Mouse (Mus musculus) small intestine, adult 2 months (tissue): ENCODE data around the gene Spin2c. TPM values are rescaled to one million over a fixed set of nuclear protein-coding genes. Genes with fewer than 3 reads are reported as not detected.

Source experiments
- H3K27ac ChIP-seq: fragments of 200-500 bp; 2 replicates; pipeline ENCODE4 v1.5.1; 2012; ENCODE audit warnings: low read depth, low read length, control low read depth, inconsistent platforms; ENCODE audit not compliant: insufficient read depth
- H3K27me3 ChIP-seq: fragments of 200-500 bp; 2 replicates; pipeline ENCODE4 v1.6.1; 2012; ENCODE audit warnings: mild to moderate bottlenecking, moderate library complexity, low read length, inconsistent platforms; ENCODE audit not compliant: control insufficient read depth, insufficient read depth
- H3K36me3 ChIP-seq: fragments of 200-500 bp; 2 replicates; pipeline ENCODE4 v1.6.1; 2012; ENCODE audit warnings: mild to moderate bottlenecking, low read length, control low read depth, inconsistent platforms; ENCODE audit not compliant: control insufficient read depth, insufficient read depth
- H3K4me1 ChIP-seq: fragments of 200-500 bp; 2 replicates; pipeline ENCODE4 v1.6.1; 2012; ENCODE audit warnings: low read length, inconsistent platforms, mixed read lengths; ENCODE audit not compliant: control insufficient read depth, insufficient read depth, insufficient read length
- H3K4me3 ChIP-seq: fragments of 200-500 bp; 2 replicates; pipeline ENCODE4 v1.5.1; 2012; ENCODE audit warnings: low read depth, mild to moderate bottlenecking, control low read depth, inconsistent platforms, low read length, moderate library complexity
- CTCF ChIP-seq: fragments of 200-500 bp; IDR thresholded peaks from 2 replicates; pipeline ENCODE4 v1.5.1; 2012; ENCODE audit warnings: low read depth, mild to moderate bottlenecking, control low read depth, inconsistent platforms, low read length, moderate library complexity, mixed read lengths; ENCODE audit not compliant: insufficient replicate concordance, insufficient read length; ENCODE audit errors: extremely low read depth
- POLR2A ChIP-seq: fragments of 200-500 bp; IDR thresholded peaks from 2 replicates; pipeline ENCODE4 v1.6.1; 2012; ENCODE audit warnings: low read depth, mild to moderate bottlenecking, control low read depth, inconsistent platforms, low read length, moderate library complexity
- WGBS: fragments of 180-500 bp; shearing (Covaris S2); methylation state at CpG from one replicate; pipeline ENCODE4 v1.1.7; 2018; 5-methylcytosine and 5-hydroxymethylcytosine counted together
- polyA plus RNA-seq: library from polyadenylated mRNA; depleted of rRNA; stranded (reverse); fragments of >200 nt; gene quantifications from 2 replicates; pipeline ENCODE4 v1.2.3, GENCODE M21; 2012; rRNA removed

Spin2c gene
- polyA plus RNA-seq = 0.20 TPM in 1 of 2 replicates, not detected in the other

- Histone ChIP-seq H3K4me3 (peak within 1 kb of the TSS; percentile 71), H3K36me3 (no peaks in the 10 kb centered on the region), H3K27me3 (no peaks in the 10 kb centered on the region), H3K4me1 (no peaks in the 10 kb centered on the region), H3K27ac (no peak within 1 kb of the TSS)
- TF ChIP-seq POLR2A = no peak
- TF ChIP-seq CTCF = no peak
- 12% methylated on average over 22 of the region's 23 CpGs for WGBS
Observed at GRCm38 (mm10) chrX:153831951-153832561, at the start of gene Spin2c. Spin2c (plus strand) TSS chrX:153832225.

- WGBS = 30% methylated on average over 14 of the region's 14 CpGs
- no peaks in the 10 kb centered on the region for H3K36me3 ChIP-seq
- no peaks in the 10 kb centered on the region for H3K27me3 ChIP-seq
- peak overlapping the region; percentile 71 for H3K4me3 ChIP-seq
- H3K4me1 ChIP-seq = no peaks in the 10 kb centered on the region
- no peak overlapping the region for H3K27ac ChIP-seq
- TF ChIP-seq CTCF (no peak), POLR2A (no peak)
Observed at GRCm38 (mm10) chrX:153832606-153833005, 581 bp downstream of the Spin2c start.

Other genes starting within 250 kb of the Spin2c start
- gene Kctd12b, start 135.8 kb upstream of the Spin2c start, polyA plus RNA-seq = 0.24 and 0.51 TPM in 2 replicates
- gene Nbdy, start 108.6 kb upstream of the Spin2c start, polyA plus RNA-seq = 5.3 and 5.6 TPM in 2 replicates
- gene Samt1, start 180.4 kb downstream of the Spin2c start, polyA plus RNA-seq = not detected in 2 replicates
- not detected in 2 replicates for gene 4921511M17Rik, start 201.6 kb downstream of the Spin2c start, polyA plus RNA-seq
- gene Gm10057, start 222.8 kb downstream of the Spin2c start, polyA plus RNA-seq = not detected in 2 replicates